Mouse (Mus musculus): Measurements from ENCODE around the gene Olfr920.

Gene Olfr920

DNA sequence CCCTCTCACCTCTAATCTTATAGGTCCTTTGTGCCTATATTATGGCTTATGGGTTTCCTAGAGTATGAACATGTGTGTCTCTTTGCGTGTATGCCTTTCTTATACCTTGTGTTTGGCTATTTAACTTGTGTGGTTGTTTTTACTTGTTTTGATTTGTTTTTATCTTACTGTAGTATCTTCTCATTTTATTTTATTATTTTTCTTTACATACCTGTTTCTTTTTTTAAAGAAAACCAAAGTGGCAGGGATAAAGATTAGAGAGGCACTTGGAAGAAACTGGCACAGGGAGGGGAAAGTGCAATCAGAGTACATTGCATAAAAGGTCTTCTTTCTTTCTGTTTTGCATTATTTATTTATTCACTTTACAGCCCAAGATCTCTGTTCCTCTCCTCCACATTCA, at the start of gene Olfr920:
Gene Olfr920 (plus strand): TSS at position 301 of the 400 bp plus-strand sequence.
- DNase-seq (ENCODE audit: low spot score), result no peak

DNA sequence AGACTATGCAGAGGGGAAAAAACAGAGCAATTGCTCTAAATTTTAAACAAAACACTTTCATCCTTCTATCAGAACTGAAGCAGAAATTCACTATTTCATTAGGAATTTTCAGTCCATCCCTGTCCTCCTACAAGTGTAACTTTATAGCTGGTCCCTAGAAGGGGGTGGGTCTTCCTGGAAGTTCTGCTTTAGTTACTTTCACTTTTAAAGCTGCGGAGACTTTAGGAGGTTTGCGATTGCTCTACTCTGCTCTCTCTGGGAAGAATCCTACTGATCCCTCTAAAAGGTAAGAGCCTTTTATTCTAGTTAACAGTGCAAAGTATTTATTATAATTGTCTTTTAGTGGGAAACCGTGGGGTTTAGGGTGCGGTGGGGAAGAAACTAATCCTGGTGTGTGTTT, 34.0 kb upstream of the Olfr920 start, which contains the start of gene Vwa5a:
Gene Vwa5a (plus strand): TSS at position 167 of the 400 bp plus-strand sequence.
- DNase-seq (ENCODE audit: low spot score), result peak; percentile 48

GRCm38 (mm10) chr9:38718927-38719441, 33.1 kb upstream of the Olfr920 start:
- peak; percentile 12 for DNase-seq (ENCODE audit: low spot score)

GRCm38 (mm10) chr9:38724044-38724443, 28.1 kb upstream of the Olfr920 start:
- no peak for DNase-seq (ENCODE audit: low spot score)

DNA sequence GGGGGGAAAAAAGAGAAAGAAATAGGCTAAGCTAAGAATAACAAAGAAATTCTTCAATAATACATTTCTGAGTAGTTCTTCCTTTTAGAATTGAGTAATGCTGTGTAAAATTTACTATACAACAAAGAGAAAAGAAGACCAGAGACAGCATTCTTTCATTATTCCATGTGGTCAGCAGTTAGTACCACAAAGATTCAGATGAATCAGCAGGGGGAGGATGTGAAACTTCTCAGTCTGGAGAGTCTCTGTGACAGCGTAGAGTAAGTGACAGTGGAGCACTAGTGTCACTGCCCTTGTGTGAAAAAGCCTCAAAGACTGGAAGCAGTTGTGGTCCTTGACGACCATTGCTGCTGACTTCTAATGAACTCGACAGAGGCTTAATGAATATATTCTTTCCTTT, 23.9 kb upstream of the Olfr920 start:
- DNase-seq (ENCODE audit: low spot score), result no peak

DNA sequence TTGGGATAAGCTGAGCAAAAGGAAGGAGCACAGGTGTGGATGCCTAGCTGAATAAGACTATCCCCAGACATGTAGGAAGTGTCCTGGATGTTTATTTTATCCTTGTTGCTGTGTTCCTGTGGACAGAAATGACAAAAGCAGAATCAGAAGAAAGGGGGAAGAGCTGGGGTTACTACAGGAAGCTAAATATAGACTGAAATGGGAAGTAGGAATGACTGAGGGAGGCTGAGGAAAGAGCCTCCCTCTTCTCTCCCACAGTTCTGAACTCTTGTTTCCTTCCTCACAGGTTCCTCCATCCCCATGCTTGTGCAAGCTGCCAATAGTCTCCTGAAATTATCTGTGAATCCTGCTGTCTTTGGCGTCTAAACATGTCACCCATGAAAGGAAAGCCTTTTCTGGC, 10.7 kb upstream of the Olfr920 start:
- no peak for DNase-seq (ENCODE audit: low spot score)

DNA sequence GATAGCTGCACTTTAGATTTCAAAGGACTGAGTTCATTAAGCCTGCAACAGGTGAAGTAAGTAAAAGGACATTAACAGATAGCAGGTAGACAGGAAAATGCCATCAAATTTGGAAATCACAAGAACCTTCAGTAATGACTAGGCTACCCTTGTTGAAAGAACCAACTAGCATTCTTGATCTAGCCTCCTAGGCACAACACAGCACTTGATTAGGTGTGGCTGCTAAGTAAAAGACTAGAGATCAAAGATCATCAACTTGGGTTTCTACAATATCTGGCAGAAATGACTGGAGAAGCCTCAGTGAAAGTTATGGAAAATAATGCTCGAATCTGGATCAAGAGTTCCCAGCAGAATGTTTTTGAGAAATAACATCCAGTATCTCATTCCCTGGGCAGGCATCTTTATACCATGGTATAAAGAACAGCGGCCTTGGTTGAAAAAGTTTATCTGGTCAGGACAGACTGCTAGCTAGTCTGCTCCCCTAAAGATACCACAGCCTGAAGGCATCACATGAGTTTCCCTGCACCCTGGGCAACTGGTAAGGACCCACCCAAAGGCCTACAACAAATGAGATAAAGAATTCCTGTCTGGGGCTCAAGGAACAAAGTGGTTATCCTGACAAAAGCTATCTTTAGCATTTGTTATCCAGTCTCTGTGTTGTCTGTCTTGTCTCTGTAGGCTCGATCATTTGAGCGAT, 7.3 kb upstream of the Olfr920 start:
- DNase-seq (ENCODE audit: low spot score), result no peak

DNA sequence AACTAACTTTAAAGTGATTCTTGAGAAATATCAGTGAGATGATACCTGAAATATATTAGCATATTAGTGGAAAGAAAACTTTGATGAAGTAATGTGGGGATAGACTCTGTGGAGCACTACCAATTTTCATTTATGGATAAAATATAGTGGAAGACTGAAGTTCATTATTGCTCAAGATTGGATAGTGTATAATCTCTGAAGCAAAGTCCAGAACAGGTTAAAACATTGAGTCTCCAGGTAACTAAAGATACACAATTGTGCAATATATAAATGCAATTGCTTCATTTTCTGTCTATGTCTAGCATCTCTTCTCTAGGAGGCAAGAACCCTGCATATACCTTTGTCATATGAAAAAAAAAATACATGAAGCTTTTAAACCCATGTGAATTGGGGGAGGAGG, 20.7 kb downstream of the Olfr920 start, which contains the start of gene Olfr921:
Gene Olfr921 (plus strand): TSS at position 301 of the 400 bp plus-strand sequence.
- no peak for DNase-seq (ENCODE audit: low spot score)

- no peak for DNase-seq (ENCODE audit: low spot score)
Measured at GRCm38 (mm10) chr9:38792689-38793088, 40.6 kb downstream of the Olfr920 start.

DNA sequence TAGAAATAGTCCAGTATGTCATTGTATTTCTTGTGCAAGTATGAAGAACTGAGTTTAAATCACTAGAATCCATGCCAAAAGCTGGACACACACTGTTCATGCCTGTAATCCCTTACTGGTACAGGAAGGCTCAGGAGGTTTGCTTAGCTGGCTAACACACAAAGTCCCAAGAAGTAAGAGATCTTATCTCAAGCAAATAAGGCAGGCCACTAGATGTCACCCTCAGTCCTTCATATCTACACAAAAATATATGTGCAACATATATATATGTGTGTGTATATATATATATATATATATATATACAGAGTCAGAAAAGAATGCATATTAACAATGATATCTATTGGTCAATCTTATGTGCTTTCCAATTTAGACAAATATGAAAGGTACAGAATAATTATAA, 53.6 kb downstream of the Olfr920 start:
- DNase-seq (ENCODE audit: low spot score), result peak; percentile 4

Data from retina, embryonic 14.5 days (tissue).